In genomic region chr6:128254551-128254950, GRCm38 (mm10) we compare ENCODE assay signal across 13 mouse cellular contexts. TPM values are rescaled to one million over a fixed set of nuclear protein-coding genes. Genes with fewer than 3 reads are reported as not detected.
"Had no signal": no experiment of that assay in that cellular context is flagged by ENCODE, and none has a peak within 500 bp of the region (broad histone marks: within the 10 kb centered on the region; RNA-seq: fewer than 3 reads in every experiment).

No protein-coding gene starts in this region.

- H3K36me3 ChIP-seq: liver, embryonic 13.5 days had no signal

- H3K9me3 ChIP-seq: liver, embryonic 13.5 days had no signal

- H3K4me1 ChIP-seq: liver, embryonic 13.5 days had no signal

- DNase-seq: kidney, postnatal 25 days; layer of hippocampus, adult 9-11 months; liver, embryonic 13.5 days; lung, adult 2 months; lung, postnatal 14 days; lung, postnatal 4 days; thymus, adult 18-20 months; thymus, postnatal 36 days had no signal

- H3K4me3 ChIP-seq: layer of hippocampus, adult 2 months; left cerebral cortex, adult 2 months; liver, embryonic 13.5 days had no signal

- H3K27ac ChIP-seq: kidney, postnatal 0 days; layer of hippocampus, adult 2 months; left cerebral cortex, adult 2 months; liver, embryonic 13.5 days had no signal

- H3K9ac ChIP-seq: liver, embryonic 13.5 days had no signal

RNA-seq across cellular contexts. Expression of gene Tead4, which starts 46.1 kb away (rescaled TPM):
- total RNA-seq: megakaryocyte progenitor cell, adult 5-6 weeks; megakaryocyte-erythroid progenitor cell, adult 5-6 weeks had no signal
